Mouse (Mus musculus) midbrain, embryonic 14.5 days (tissue): ENCODE measurements at regions not wholly inside any gene's neighbourhood (a gene's known extent, or its start where the extent isn't known, plus 50 kb on each side); places are given as distances from the start of the nearest gene placed in this dataset.
A peak's percentile ranks its signal among the peaks of the same experiment; 100 is the strongest.

Experiments
- ATAC-seq: fragments of 200-750 bp; cut with Nextera tagmentation; 2 replicates; pipeline ENCODE4 v1.8.0; 2017; ENCODE audit warnings: moderate number of reproducible peaks, moderate library complexity; ENCODE audit not compliant: low FRiP score, low TSS enrichment
- DNase-seq: peaks from one replicate; pipeline ENCODE4 v3.0.0-alpha.2; 2015
- H3K27ac ChIP-seq: fragments of 300-500 bp; sonication (generic); replicated peaks from 2 replicates; pipeline ENCODE4 v1.5.1; 2014; ENCODE audit warnings: mild to moderate bottlenecking, low read depth, low read length, moderate library complexity
- H3K27me3 ChIP-seq: fragments of 300-500 bp; sonication (generic); 2 replicates; pipeline ENCODE4 v1.6.1; 2014; ENCODE audit warnings: low read length, control low read depth, mixed read lengths; ENCODE audit not compliant: control insufficient read depth, insufficient read depth
- H3K36me3 ChIP-seq: fragments of 300-500 bp; sonication (generic); 2 replicates; pipeline ENCODE4 v1.6.1; 2014; ENCODE audit warnings: low read length, control low read depth; ENCODE audit not compliant: control insufficient read depth, insufficient read depth
- H3K4me1 ChIP-seq: fragments of 300-500 bp; sonication (generic); 2 replicates; pipeline ENCODE4 v1.6.1; 2014; ENCODE audit warnings: mild to moderate bottlenecking, antibody characterized with exemption, low read length, control low read depth; ENCODE audit not compliant: control insufficient read depth, insufficient read depth
- H3K4me2 ChIP-seq: fragments of 300-500 bp; sonication (generic); 2 replicates; pipeline ENCODE4 v1.6.1; 2014; ENCODE audit warnings: mild to moderate bottlenecking, low read length, moderate library complexity
- H3K4me3 ChIP-seq: fragments of 300-500 bp; sonication (generic); replicated peaks from 2 replicates; pipeline ENCODE4 v1.5.1; 2014; ENCODE audit warnings: low read depth, low read length
- H3K9ac ChIP-seq: fragments of 300-500 bp; sonication (generic); replicated peaks from 2 replicates; pipeline ENCODE4 v1.6.1; 2014; ENCODE audit warnings: mild to moderate bottlenecking, low read length, moderate library complexity
- H3K9me3 ChIP-seq: fragments of 300-500 bp; sonication (generic); 2 replicates; pipeline ENCODE4 v1.6.1; 2016; ENCODE audit warnings: low read length, control low read depth, mixed read lengths; ENCODE audit not compliant: control insufficient read depth
- WGBS: fragments of 180-500 bp; shearing (Covaris S2); extraction: QIAGEN DNeasy Blood & Tissue Kit; methylation state at CpG from one replicate; pipeline ENCODE4 v1.1.7; 2014; 5-methylcytosine and 5-hydroxymethylcytosine counted together

DNA sequence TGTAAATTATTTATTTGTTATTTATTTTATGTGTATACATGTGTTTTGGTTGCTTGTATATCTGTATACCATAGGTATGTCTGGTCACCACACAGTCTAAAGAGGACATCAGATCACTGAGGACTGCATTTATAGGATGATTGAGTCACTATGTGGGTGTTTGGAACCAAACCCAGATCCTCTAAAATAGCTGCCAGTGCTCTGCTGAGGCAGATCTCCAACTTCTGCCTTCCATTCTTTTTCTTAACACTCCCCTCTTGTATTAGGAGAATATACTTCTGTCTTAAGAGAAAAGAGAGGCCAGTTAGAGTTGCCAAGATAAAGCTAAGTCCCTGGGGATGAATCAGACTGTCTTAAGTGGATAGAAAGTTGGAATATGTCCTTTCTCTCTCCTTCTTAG, 424.2 kb downstream of the Cntn6 start:
- Histone ChIP-seq H3K9ac (no peak overlapping the region), H3K9me3 (no peaks in the 10 kb centered on the region), H3K27ac (no peak overlapping the region), H3K4me1 (no peaks in the 10 kb centered on the region), H3K27me3 (no peaks in the 10 kb centered on the region), H3K36me3 (no peaks in the 10 kb centered on the region), H3K4me2 (no peak overlapping the region), H3K4me3 (no peak overlapping the region)
- DNase-seq = no peak
- no peak for ATAC-seq

DNA sequence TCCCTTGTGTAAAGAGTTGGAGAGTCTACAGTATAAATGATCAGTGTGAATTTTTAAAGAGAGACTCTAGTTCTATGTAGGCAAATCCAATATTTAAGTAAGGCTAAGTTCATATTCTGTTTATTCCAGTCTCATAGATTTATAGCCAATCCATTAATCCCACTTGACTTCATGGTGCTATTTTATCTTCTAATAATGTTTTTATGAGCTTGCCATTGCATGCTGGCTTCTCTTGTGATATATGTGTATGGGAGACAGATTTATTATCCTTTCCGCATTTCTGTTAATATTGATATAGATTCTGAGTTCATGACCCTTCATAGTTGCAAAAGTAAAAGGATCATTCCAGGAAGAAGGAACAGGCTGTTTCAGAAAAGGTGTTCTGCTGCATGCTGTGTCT, 430.0 kb downstream of the Cntn6 start:
- no peak for ATAC-seq
- 94% methylated on average over 1 of the region's 1 CpGs for WGBS

DNA sequence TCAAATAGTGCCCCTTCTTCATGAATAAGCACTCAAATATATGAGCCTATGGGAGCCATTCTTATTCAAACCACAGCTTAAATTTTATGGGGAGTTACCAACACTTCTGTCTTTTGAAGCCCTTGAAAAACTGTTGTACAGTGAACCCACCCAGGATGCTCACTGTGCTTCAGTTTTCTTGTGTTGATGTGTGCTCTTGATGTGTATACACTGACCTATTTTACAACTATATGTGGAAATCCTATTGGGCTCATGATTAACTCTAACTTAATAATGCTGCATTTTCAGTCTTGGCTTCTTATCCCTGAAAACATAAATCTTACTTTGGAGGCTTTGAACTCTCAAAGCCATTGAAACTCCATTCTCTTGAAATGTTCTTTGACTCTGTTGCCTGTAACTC, 433.5 kb downstream of the Cntn6 start:
- DNase-seq (no peak), ATAC-seq (no peak)
- H3K27me3 ChIP-seq = no peaks in the 10 kb centered on the region
- no peaks in the 10 kb centered on the region for H3K36me3 ChIP-seq
- no peak overlapping the region for H3K4me3 ChIP-seq
- no peak overlapping the region for H3K27ac ChIP-seq
- H3K4me2 ChIP-seq = no peak overlapping the region
- H3K9me3 ChIP-seq = no peaks in the 10 kb centered on the region
- no peaks in the 10 kb centered on the region for H3K4me1 ChIP-seq
- no peak overlapping the region for H3K9ac ChIP-seq

More for the DNA sequence above, 430.0 kb downstream of the Cntn6 start:
- no peaks in the 10 kb centered on the region for H3K9me3 ChIP-seq
- H3K36me3 ChIP-seq = no peaks in the 10 kb centered on the region
- no peak for DNase-seq
- no peaks in the 10 kb centered on the region for H3K4me1 ChIP-seq
- no peak overlapping the region for H3K4me2 ChIP-seq
- H3K27me3 ChIP-seq = no peaks in the 10 kb centered on the region
- H3K9ac ChIP-seq = no peak overlapping the region
- H3K4me3 ChIP-seq = no peak overlapping the region
- H3K27ac ChIP-seq = no peak overlapping the region

DNA sequence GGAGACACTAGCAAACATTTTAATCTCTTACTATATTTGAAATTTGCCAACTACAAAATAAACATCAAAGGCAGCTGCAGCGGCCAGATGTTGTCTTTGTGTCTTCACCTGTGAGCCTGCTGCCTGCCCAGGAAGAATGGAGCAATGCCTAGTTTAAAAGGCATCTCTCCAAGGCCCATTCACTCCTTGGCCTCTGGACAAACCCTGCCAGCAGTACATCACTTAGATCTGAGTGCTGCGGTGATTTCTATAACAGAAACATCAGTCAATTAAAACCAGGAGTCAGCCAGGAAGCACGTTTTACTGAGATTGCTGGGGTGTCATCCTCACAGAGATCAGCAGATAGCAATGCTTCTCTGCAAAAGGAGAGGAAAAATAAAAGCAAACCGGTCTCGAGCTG, 437.7 kb downstream of the Cntn6 start:
- Histone ChIP-seq H3K36me3 (no peaks in the 10 kb centered on the region), H3K27ac (no peak overlapping the region), H3K4me2 (no peak overlapping the region), H3K27me3 (no peaks in the 10 kb centered on the region), H3K9ac (no peak overlapping the region), H3K4me3 (no peak overlapping the region), H3K4me1 (no peaks in the 10 kb centered on the region), H3K9me3 (no peaks in the 10 kb centered on the region)
- 67% methylated on average over 5 of the region's 5 CpGs for WGBS
- ATAC-seq = no peak
- no peak for DNase-seq

DNA sequence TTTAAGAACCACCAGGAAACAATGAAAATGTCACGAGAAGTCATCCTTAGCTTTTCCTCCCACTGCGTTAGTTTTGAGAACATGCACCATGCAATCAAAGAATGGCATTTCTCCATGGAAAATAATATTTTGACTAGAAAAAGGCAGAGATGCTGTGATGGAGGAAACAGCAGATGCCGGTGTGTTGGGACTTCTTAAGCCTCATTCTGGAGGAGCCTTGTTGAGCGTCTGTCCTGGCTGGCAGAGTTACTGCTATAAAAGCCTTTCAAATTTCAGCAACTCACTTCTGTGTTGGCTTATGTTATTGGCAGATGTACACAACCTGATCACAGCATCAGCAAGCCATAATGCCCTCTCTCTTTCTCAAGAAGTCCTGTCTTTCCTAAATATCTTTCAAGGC, 439.6 kb downstream of the Cntn6 start:
- H3K4me2 ChIP-seq = no peak overlapping the region
- 91% methylated on average over 4 of the region's 4 CpGs for WGBS
- no peak overlapping the region for H3K27ac ChIP-seq
- DNase-seq (no peak), ATAC-seq (no peak)
- H3K9ac ChIP-seq = no peak overlapping the region
- H3K4me1 ChIP-seq = no peaks in the 10 kb centered on the region
- H3K27me3 ChIP-seq = no peaks in the 10 kb centered on the region
- no peak overlapping the region for H3K4me3 ChIP-seq
- H3K36me3 ChIP-seq = no peaks in the 10 kb centered on the region
- H3K9me3 ChIP-seq = no peaks in the 10 kb centered on the region

DNA sequence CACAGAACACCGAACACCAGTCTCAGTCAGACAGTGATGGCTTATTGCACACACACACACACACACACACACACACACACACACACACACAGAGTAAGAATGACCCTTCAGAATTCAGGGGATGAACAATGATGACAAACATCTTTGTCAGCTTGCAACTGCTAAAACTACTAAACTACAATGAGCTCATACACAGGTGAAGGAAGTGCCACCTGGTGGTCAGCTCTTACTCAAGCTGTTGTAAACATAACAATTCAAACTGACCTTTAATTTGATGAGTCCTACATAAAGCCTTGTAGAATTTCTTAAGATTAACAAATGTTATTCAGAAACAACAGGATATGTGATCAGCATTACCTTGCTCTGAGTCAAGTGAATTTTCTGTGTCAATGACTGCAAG, 446.5 kb downstream of the Cntn6 start:
- DNase-seq (peak; percentile 44), ATAC-seq (no peak)
- H3K9me3 ChIP-seq = no peaks in the 10 kb centered on the region
- no peaks in the 10 kb centered on the region for H3K36me3 ChIP-seq
- no peak overlapping the region for H3K4me2 ChIP-seq
- no peak overlapping the region for H3K4me3 ChIP-seq
- H3K4me1 ChIP-seq = no peaks in the 10 kb centered on the region
- H3K27ac ChIP-seq = no peak overlapping the region
- H3K27me3 ChIP-seq = no peaks in the 10 kb centered on the region
- no peak overlapping the region for H3K9ac ChIP-seq
- 91% methylated on average over 1 of the region's 1 CpGs for WGBS

DNA sequence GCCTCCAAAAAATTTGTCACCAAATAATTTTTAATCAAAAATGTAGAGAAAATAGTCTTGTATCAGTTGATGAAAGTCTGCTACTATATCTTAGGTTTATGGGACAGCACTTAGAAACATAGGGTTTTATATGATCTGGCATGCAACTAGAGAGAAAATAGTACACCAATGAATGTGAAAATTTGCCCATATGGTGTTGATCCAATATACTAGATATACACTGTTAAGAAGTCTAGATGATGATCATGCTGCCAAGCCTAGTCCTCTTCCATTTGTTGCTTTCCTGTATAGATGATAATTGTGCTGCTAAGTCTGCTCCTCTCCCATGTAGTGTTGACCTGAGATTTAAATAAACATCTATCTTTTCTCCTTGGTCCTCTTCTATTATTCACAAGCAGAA, 481.9 kb downstream of the Cntn6 start:
- Histone ChIP-seq H3K27me3 (no peaks in the 10 kb centered on the region), H3K4me1 (no peaks in the 10 kb centered on the region), H3K27ac (no peak overlapping the region), H3K9me3 (no peaks in the 10 kb centered on the region), H3K4me3 (no peak overlapping the region), H3K36me3 (no peaks in the 10 kb centered on the region), H3K9ac (no peak overlapping the region), H3K4me2 (no peak overlapping the region)
- no peak for ATAC-seq
- DNase-seq = no peak

DNA sequence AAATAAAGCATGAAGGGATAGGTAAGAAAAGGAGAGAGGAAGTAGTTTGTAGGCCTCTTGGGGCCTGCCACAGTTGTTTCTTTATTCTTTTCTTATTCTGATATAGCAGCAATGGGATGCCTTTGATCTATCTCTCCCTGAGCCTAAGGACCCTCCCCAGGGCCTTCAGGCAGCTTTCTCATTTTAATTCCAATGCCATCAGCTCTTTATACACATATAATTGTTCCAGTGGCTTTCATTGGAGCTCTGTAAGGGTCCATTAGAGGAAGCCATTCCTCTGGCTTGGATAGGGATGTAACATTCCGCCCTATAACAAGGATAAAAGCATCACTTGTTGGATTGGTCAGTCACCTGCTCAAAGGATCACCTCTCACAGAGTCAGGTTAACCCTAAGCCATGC, 491.6 kb downstream of the Cntn6 start:
- H3K4me3 ChIP-seq = no peak overlapping the region
- 29% methylated on average over 1 of the region's 1 CpGs for WGBS
- H3K27ac ChIP-seq = no peak overlapping the region
- ATAC-seq (no peak), DNase-seq (peak; percentile 5)
- H3K9me3 ChIP-seq = no peaks in the 10 kb centered on the region
- no peaks in the 10 kb centered on the region for H3K27me3 ChIP-seq
- H3K9ac ChIP-seq = no peak overlapping the region
- no peak overlapping the region for H3K4me2 ChIP-seq
- H3K36me3 ChIP-seq = no peaks in the 10 kb centered on the region
- no peaks in the 10 kb centered on the region for H3K4me1 ChIP-seq

DNA sequence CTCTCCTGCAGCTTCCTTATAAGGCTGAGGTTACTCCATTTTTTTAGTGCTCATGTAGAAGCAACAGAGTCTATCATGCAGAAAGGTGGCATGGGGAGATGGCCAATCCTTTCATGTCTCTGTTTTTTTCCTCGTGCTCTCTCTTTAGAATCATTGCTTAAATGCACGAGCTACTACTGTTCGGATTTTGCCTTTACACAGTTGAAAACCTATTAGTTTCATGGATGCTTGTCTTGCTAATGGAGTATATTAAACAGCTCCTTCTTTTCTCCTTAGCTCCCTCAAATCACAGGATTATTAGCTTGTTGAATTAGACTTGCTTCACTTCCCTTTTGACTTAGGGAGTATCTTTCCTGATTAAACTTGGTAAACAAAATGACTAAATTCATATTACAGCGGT, 497.3 kb downstream of the Cntn6 start:
- DNase-seq = no peak
- no peaks in the 10 kb centered on the region for H3K36me3 ChIP-seq
- H3K9me3 ChIP-seq = no peaks in the 10 kb centered on the region
- no peak overlapping the region for H3K27ac ChIP-seq
- H3K4me2 ChIP-seq = no peak overlapping the region
- no peak overlapping the region for H3K9ac ChIP-seq
- H3K4me3 ChIP-seq = no peak overlapping the region
- no peaks in the 10 kb centered on the region for H3K4me1 ChIP-seq
- ATAC-seq = no peak
- no peaks in the 10 kb centered on the region for H3K27me3 ChIP-seq
- WGBS = 78% methylated on average over 4 of the region's 4 CpGs
